Mouse (Mus musculus) hindbrain, embryonic 14.5 days (tissue): ENCODE results near the gene Egr4. TPM values are rescaled to one million over a fixed set of nuclear protein-coding genes. Genes with fewer than 3 reads are reported as not detected.

Source experiments
- ATAC-seq: fragments of 200-750 bp; cut with Nextera tagmentation; 2 replicates; pipeline ENCODE4 v1.8.0; 2017; ENCODE audit warnings: moderate number of reproducible peaks, mild to moderate bottlenecking, moderate TSS enrichment, moderate library complexity; ENCODE audit not compliant: low FRiP score
- DNase-seq: peaks from one replicate; pipeline ENCODE4 v3.0.0-alpha.2; 2015; ENCODE audit warnings: low spot score
- H3K27ac ChIP-seq: fragments of 300-500 bp; sonication (generic); 2 replicates; pipeline ENCODE4 v1.5.1; 2014; ENCODE audit warnings: mild to moderate bottlenecking, moderate library complexity
- H3K27me3 ChIP-seq: fragments of 300-500 bp; sonication (generic); 2 replicates; pipeline ENCODE4 v1.6.1; 2014; ENCODE audit warnings: mild to moderate bottlenecking, low read length, mixed read lengths; ENCODE audit not compliant: control insufficient read depth, insufficient read depth
- H3K36me3 ChIP-seq: fragments of 300-500 bp; sonication (generic); replicated peaks from 2 replicates; pipeline ENCODE4 v1.6.1; 2014; ENCODE audit not compliant: control insufficient read depth, insufficient read depth
- H3K4me1 ChIP-seq: fragments of 300-500 bp; sonication (generic); replicated peaks from 2 replicates; pipeline ENCODE4 v1.6.1; 2014; ENCODE audit warnings: antibody characterized with exemption, low read length, mixed read lengths; ENCODE audit not compliant: control insufficient read depth, insufficient read depth
- H3K4me2 ChIP-seq: fragments of 300-500 bp; sonication (generic); replicated peaks from 2 replicates; pipeline ENCODE4 v1.6.1; 2014; ENCODE audit warnings: mild to moderate bottlenecking, moderate library complexity
- H3K4me3 ChIP-seq: fragments of 300-500 bp; sonication (generic); replicated peaks from 2 replicates; pipeline ENCODE4 v1.5.1; 2014; ENCODE audit warnings: mild to moderate bottlenecking, low read length
- H3K9ac ChIP-seq: fragments of 300-500 bp; sonication (generic); 2 replicates; pipeline ENCODE4 v1.6.1; 2014
- H3K9me3 ChIP-seq: fragments of 300-500 bp; sonication (generic); 2 replicates; pipeline ENCODE4 v1.6.1; 2016; ENCODE audit warnings: low read length; ENCODE audit not compliant: control insufficient read depth
- polyA plus RNA-seq: library from polyadenylated mRNA; unstranded; fragments of >200 nt; fragmentation: Nextera tagmentation; extraction: Ambion mirVana; gene quantifications from 2 replicates; pipeline ENCODE4 v1.2.1, GENCODE M21; 2014

The Egr4 gene
- polyA plus RNA-seq, 1 experiment from 2014 or later: 0.08 TPM

DNA sequence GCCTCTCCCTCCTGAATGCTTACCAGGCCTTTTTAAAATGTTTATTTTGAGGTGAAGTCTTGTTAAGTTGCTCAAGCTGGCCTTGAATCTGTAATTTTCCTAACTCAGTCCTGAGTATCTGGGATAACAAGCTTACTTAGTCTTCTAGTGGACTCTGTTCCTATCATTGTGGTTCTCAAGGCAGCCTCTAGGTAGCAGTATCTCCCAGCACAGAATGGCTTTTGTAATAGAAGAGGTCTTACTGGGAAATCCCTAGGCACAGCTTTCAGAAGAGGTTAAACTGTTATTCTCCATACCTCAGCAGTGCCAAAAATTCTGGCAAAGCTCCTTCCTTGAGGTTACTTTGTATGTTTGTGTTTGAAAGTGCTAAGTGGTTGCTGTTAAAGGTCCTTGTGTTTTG, 48.0 kb downstream of the Egr4 start:
- Histone ChIP-seq H3K27me3 (no peaks in the 10 kb centered on the region), H3K4me3 (no peak overlapping the region), H3K36me3 (peaks cover 93% of the 10 kb centered on the region), H3K4me2 (no peak overlapping the region), H3K9ac (no peak overlapping the region), H3K9me3 (no peaks in the 10 kb centered on the region), H3K4me1 (no peaks in the 10 kb centered on the region), H3K27ac (no peak overlapping the region)
- DNase-seq (peak; percentile 65), ATAC-seq (no peak)

Other genes with a start within 250 kb of the Egr4 start
- gene Sfxn5, start 180.2 kb downstream of the Egr4 start, polyA plus RNA-seq: 27.8 and 30.4 TPM in 2 replicates
- 21.3 and 24.6 TPM in 2 replicates for gene Rab11fip5, start 139.0 kb downstream of the Egr4 start, polyA plus RNA-seq
- gene Noto, start 89.7 kb downstream of the Egr4 start, polyA plus RNA-seq: not detected in 2 replicates
- gene Smyd5, start 81.6 kb downstream of the Egr4 start, polyA plus RNA-seq: 58.8 and 62.9 TPM in 2 replicates
- gene Cct7, start 62.1 kb downstream of the Egr4 start, polyA plus RNA-seq: 566 and 602 TPM in 2 replicates
- gene Pradc1, start 61.6 kb downstream of the Egr4 start, polyA plus RNA-seq: 18.0 and 21.5 TPM in 2 replicates
- gene Fbxo41, start 10.6 kb downstream of the Egr4 start, polyA plus RNA-seq: 10.3 and 12.7 TPM in 2 replicates
- gene Alms1, start 73.9 kb upstream of the Egr4 start, polyA plus RNA-seq: 5.0 and 5.6 TPM in 2 replicates
- gene Nat8f7, start 199.6 kb upstream of the Egr4 start, polyA plus RNA-seq: 0.11 TPM in 1 of 2 replicates, not detected in the other